Mouse (Mus musculus) liver, adult 2 months (tissue): ENCODE results near the gene Dusp23.

Experiments used
- CTCF ChIP-seq: fragments of 200-500 bp; IDR thresholded peaks from 2 replicates; pipeline ENCODE4 v1.5.1; 2011; ENCODE audit warnings: low read depth, low read length, control low read depth
- POLR2A ChIP-seq: fragments of 200-500 bp; IDR thresholded peaks from 2 replicates; pipeline ENCODE4 v1.6.1; 2011; ENCODE audit warnings: low read length, control low read depth; ENCODE audit not compliant: insufficient read depth; ENCODE audit errors: extremely low read depth

DNA sequence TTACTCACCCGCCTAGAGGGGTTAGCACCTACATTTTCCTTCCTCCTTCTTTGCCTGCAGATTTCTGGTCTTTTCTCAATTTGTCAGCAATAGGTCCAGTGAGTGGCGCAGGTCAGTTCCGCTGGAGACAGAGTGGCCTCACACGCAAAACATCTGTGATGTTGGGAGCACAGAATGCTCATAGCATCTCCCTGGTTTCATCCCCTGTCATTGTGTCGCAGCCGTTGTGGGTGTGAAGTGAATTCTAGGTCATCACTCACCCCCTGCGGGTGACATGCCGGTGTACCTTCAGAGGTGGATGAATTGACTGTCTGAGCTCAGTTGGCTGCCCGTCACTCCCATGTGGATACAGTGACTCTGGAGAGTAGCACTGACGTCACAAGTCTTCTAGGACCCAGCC lies 21.5 kb downstream of the Dusp23 start:
- TF ChIP-seq POLR2A, result no peak
- no peak for TF ChIP-seq CTCF
